Mouse (Mus musculus) spleen, adult 2 months (tissue): Measurements from ENCODE around the gene Appbp2. TPM values are rescaled to one million over a fixed set of nuclear protein-coding genes. Genes with fewer than 3 reads are reported as not detected.

Experiments used
- DNase-seq, 2 experiments: peaks; one replicate each; pipeline versions ENCODE4 v3.0.0 to v3.0.0-alpha.2; 2012 to 2021; ENCODE audit warnings: low spot score in 2 of 2, low read depth in 1 of 2
- H3K27ac ChIP-seq: fragments of 200-500 bp; 2 replicates; pipeline ENCODE4 v1.5.1; 2012; ENCODE audit warnings: low read length, inconsistent platforms; ENCODE audit not compliant: insufficient read depth
- H3K27me3 ChIP-seq: fragments of 200-500 bp; 2 replicates; pipeline ENCODE4 v1.6.1; 2012; ENCODE audit warnings: mild to moderate bottlenecking, moderate library complexity, low read length, inconsistent platforms; ENCODE audit not compliant: control insufficient read depth, insufficient read depth
- H3K36me3 ChIP-seq: fragments of 200-500 bp; 2 replicates; pipeline ENCODE4 v1.6.1; 2012; ENCODE audit warnings: mild to moderate bottlenecking, low read length, inconsistent platforms; ENCODE audit not compliant: control insufficient read depth, insufficient read depth
- H3K4me1 ChIP-seq: fragments of 200-500 bp; 2 replicates; pipeline ENCODE4 v1.6.1; 2011; ENCODE audit warnings: inconsistent platforms; ENCODE audit not compliant: control insufficient read depth, insufficient read depth, insufficient read length
- H3K4me3 ChIP-seq: fragments of 200-500 bp; 2 replicates; pipeline ENCODE4 v1.5.1; 2011; ENCODE audit warnings: mild to moderate bottlenecking, inconsistent platforms; ENCODE audit not compliant: insufficient read depth, insufficient read length; ENCODE audit errors: extremely low read depth
- CTCF ChIP-seq: fragments of 200-500 bp; IDR thresholded peaks from 2 replicates; pipeline ENCODE4 v1.5.1; 2011; ENCODE audit warnings: mild to moderate bottlenecking, inconsistent platforms; ENCODE audit not compliant: insufficient read depth, insufficient read length, insufficient replicate concordance; ENCODE audit errors: extremely low read depth
- POLR2A ChIP-seq: fragments of 200-500 bp; IDR thresholded peaks from 2 replicates; pipeline ENCODE4 v1.6.1; 2011; ENCODE audit warnings: low read depth, low read length, inconsistent platforms
- WGBS: fragments of 180-500 bp; shearing (Covaris S2); methylation state at CpG from one replicate; pipeline ENCODE4 v1.1.7; 2018; 5-methylcytosine and 5-hydroxymethylcytosine counted together
- polyA plus RNA-seq: library from polyadenylated mRNA; depleted of rRNA; stranded (reverse); fragments of >200 nt; gene quantifications from 2 replicates; pipeline ENCODE4 v1.2.3, GENCODE M21; 2012

Gene Appbp2
- polyA plus RNA-seq, 1 experiment, result 5.7 TPM

- 52% methylated on average over 3 of the region's 3 CpGs for WGBS
- H3K4me1 ChIP-seq, result no peaks in the 10 kb centered on the region
- no peak overlapping the region for H3K4me3 ChIP-seq
- TF ChIP-seq POLR2A (no peak), CTCF (no peak)
- no peak for DNase-seq
- H3K36me3 ChIP-seq, result no peaks in the 10 kb centered on the region
- H3K27ac ChIP-seq, result no peak overlapping the region
- H3K27me3 ChIP-seq, result no peaks in the 10 kb centered on the region
Observed at GRCm38 (mm10) chr11:85250467-85250866, 15.5 kb upstream of the Appbp2 start.

- H3K36me3 ChIP-seq, result no peaks in the 10 kb centered on the region
- WGBS, result 79% methylated on average over 3 of the region's 3 CpGs
- no peak for DNase-seq
- no peaks in the 10 kb centered on the region for H3K27me3 ChIP-seq
- no peaks in the 10 kb centered on the region for H3K4me1 ChIP-seq
- no peak overlapping the region for H3K4me3 ChIP-seq
- H3K27ac ChIP-seq, result no peak overlapping the region
- TF ChIP-seq CTCF, result no peak
- TF ChIP-seq POLR2A, result no peak
Observed at GRCm38 (mm10) chr11:85249338-85249737, 14.4 kb upstream of the Appbp2 start.

- DNase-seq, result no peak
- H3K4me3 ChIP-seq, result no peak overlapping the region
- no peaks in the 10 kb centered on the region for H3K27me3 ChIP-seq
- TF ChIP-seq CTCF (no peak), POLR2A (no peak)
- H3K4me1 ChIP-seq, result no peaks in the 10 kb centered on the region
- no peaks in the 10 kb centered on the region for H3K36me3 ChIP-seq
- 92% methylated on average over 2 of the region's 2 CpGs for WGBS
- H3K27ac ChIP-seq, result no peak overlapping the region
Observed at GRCm38 (mm10) chr11:85248151-85248550, 13.2 kb upstream of the Appbp2 start.

- no peak overlapping the region for H3K4me3 ChIP-seq
- H3K36me3 ChIP-seq, result no peaks in the 10 kb centered on the region
- DNase-seq, result no peak
- H3K27me3 ChIP-seq, result no peaks in the 10 kb centered on the region
- no peaks in the 10 kb centered on the region for H3K4me1 ChIP-seq
- no peak for TF ChIP-seq POLR2A
- H3K27ac ChIP-seq, result no peak overlapping the region
- 91% methylated on average over 8 of the region's 8 CpGs for WGBS
Observed at GRCm38 (mm10) chr11:85241226-85241625, 6.3 kb upstream of the Appbp2 start.

- WGBS, result 93% methylated on average over 3 of the region's 3 CpGs
- Histone ChIP-seq H3K27ac (no peak overlapping the region), H3K4me3 (no peak overlapping the region), H3K36me3 (no peaks in the 10 kb centered on the region), H3K27me3 (no peaks in the 10 kb centered on the region), H3K4me1 (peaks cover 2% of the 10 kb centered on the region; the same call in 1 of the 2 replicates)
- TF ChIP-seq CTCF, result no peak
- no peak for TF ChIP-seq POLR2A
- DNase-seq, result no peak
Observed at GRCm38 (mm10) chr11:85240211-85240610, 5.3 kb upstream of the Appbp2 start.

- Histone ChIP-seq H3K27me3 (no peaks in the 10 kb centered on the region), H3K4me3 (peak overlapping the region; percentile 88), H3K27ac (peak overlapping the region; percentile 98), H3K36me3 (no peaks in the 10 kb centered on the region), H3K4me1 (peaks cover 5% of the 10 kb centered on the region; the same call in 1 of the 2 replicates)
- TF ChIP-seq POLR2A (no peak), CTCF (no peak)
- peak; percentile 66 to 82 for DNase-seq
- WGBS, result under 1% methylated on average over 70 of the region's 70 CpGs
Observed at GRCm38 (mm10) chr11:85234363-85234989, 454 bp downstream of the Appbp2 start.

- no peak overlapping the region for H3K27ac ChIP-seq
- no peak for DNase-seq
- peaks cover 5% of the 10 kb centered on the region; the same call in 1 of the 2 replicates for H3K4me1 ChIP-seq
- peak overlapping the region; percentile 88 for H3K4me3 ChIP-seq
- no peak for TF ChIP-seq CTCF
- no peak for TF ChIP-seq POLR2A
- H3K27me3 ChIP-seq, result no peaks in the 10 kb centered on the region
- H3K36me3 ChIP-seq, result no peaks in the 10 kb centered on the region
- WGBS, result 9% methylated on average over 9 of the region's 9 CpGs
Observed at GRCm38 (mm10) chr11:85233676-85234210, 1.2 kb downstream of the Appbp2 start.
